Mouse (Mus musculus): ENCODE data around the gene Slc36a3. TPM values are rescaled to one million over a fixed set of nuclear protein-coding genes. Genes with fewer than 3 reads are reported as not detected.

Gene Slc36a3
- polyA plus RNA-seq, 1 experiment from 2014 or later: not detected

- no peak overlapping the region for H3K27ac ChIP-seq (ENCODE audit: low read depth)
- peak; percentile 53 for DNase-seq
- peak; percentile 83 for ATAC-seq (ENCODE audit: insufficient read depth)
Observed at GRCm38 (mm10) chr11:55110566-55111169, 40.8 kb downstream of the Slc36a3 start.

GRCm38 (mm10) chr11:55109521-55110300 lies 41.8 kb downstream of the Slc36a3 start:
- Histone ChIP-seq H3K4me3 (ENCODE audit: low read depth, low read length) (no peak overlapping the region), H3K9me3 (ENCODE audit: low read depth, low read length) (no peaks in the 10 kb centered on the region), H3K27me3 (ENCODE audit: insufficient read depth, low read length) (no peaks in the 10 kb centered on the region), H3K4me1 (ENCODE audit: insufficient read depth) (0 out of 2 replicates have a peak, but pooled peaks cover 3% of the 10 kb centered on the region), H3K36me3 (ENCODE audit: insufficient read depth) (no peaks in the 10 kb centered on the region), H3K9ac (no peak overlapping the region), H3K4me2 (no peak overlapping the region), H3K27ac (ENCODE audit: low read depth) (no peak overlapping the region)
- ATAC-seq (ENCODE audit: insufficient read depth): no peak
- DNase-seq: no peak
- no peak for TF ChIP-seq CTCF (IDR thresholded peaks at IDR 0.05; ENCODE audit: low read depth)
- 88% methylated on average over 7 of the region's 7 CpGs for WGBS

More at GRCm38 (mm10) chr11:55110566-55111169, 40.8 kb downstream of the Slc36a3 start:
- Histone ChIP-seq H3K9me3 (ENCODE audit: low read depth, low read length) (no peaks in the 10 kb centered on the region), H3K4me2 (no peak overlapping the region), H3K27me3 (ENCODE audit: insufficient read depth, low read length) (no peaks in the 10 kb centered on the region), H3K4me1 (ENCODE audit: insufficient read depth) (0 out of 2 replicates have a peak, but pooled peaks cover 3% of the 10 kb centered on the region), H3K9ac (no peak overlapping the region), H3K4me3 (ENCODE audit: low read depth, low read length) (no peak overlapping the region), H3K36me3 (ENCODE audit: insufficient read depth) (no peaks in the 10 kb centered on the region)
- no peak for TF ChIP-seq CTCF (IDR thresholded peaks at IDR 0.05; ENCODE audit: low read depth)
- 46% methylated on average over 7 of the region's 7 CpGs for WGBS

GRCm38 (mm10) chr11:55106636-55107035 lies 44.9 kb downstream of the Slc36a3 start:
- no peak overlapping the region for H3K4me3 ChIP-seq (ENCODE audit: low read depth, low read length)

GRCm38 (mm10) chr11:55105389-55105788 lies 46.1 kb downstream of the Slc36a3 start:
- Histone ChIP-seq H3K4me1 (ENCODE audit: insufficient read depth) (no peaks in the 10 kb centered on the region), H3K27me3 (ENCODE audit: insufficient read depth, low read length) (no peaks in the 10 kb centered on the region), H3K36me3 (ENCODE audit: insufficient read depth) (no peaks in the 10 kb centered on the region), H3K9ac (no peak overlapping the region), H3K9me3 (ENCODE audit: low read depth, low read length) (no peaks in the 10 kb centered on the region), H3K27ac (ENCODE audit: low read depth) (no peak overlapping the region), H3K4me2 (no peak overlapping the region), H3K4me3 (ENCODE audit: low read depth, low read length) (no peak overlapping the region)
- no peak for DNase-seq
- 63% methylated on average over 4 of the region's 4 CpGs for WGBS
- ATAC-seq (ENCODE audit: insufficient read depth): no peak
- TF ChIP-seq CTCF (IDR thresholded peaks at IDR 0.05; ENCODE audit: low read depth): no peak

More at GRCm38 (mm10) chr11:55106636-55107035, 44.9 kb downstream of the Slc36a3 start:
- no peak overlapping the region for H3K4me2 ChIP-seq
- H3K9ac ChIP-seq: no peak overlapping the region
- no peak overlapping the region for H3K27ac ChIP-seq (ENCODE audit: low read depth)
- DNase-seq: no peak
- 90% methylated on average over 1 of the region's 1 CpGs for WGBS
- H3K9me3 ChIP-seq (ENCODE audit: low read depth, low read length): no peaks in the 10 kb centered on the region
- no peak for TF ChIP-seq CTCF (IDR thresholded peaks at IDR 0.05; ENCODE audit: low read depth)
- H3K27me3 ChIP-seq (ENCODE audit: insufficient read depth, low read length): no peaks in the 10 kb centered on the region
- no peak for ATAC-seq (ENCODE audit: insufficient read depth)
- no peaks in the 10 kb centered on the region for H3K4me1 ChIP-seq (ENCODE audit: insufficient read depth)
- H3K36me3 ChIP-seq (ENCODE audit: insufficient read depth): no peaks in the 10 kb centered on the region

GRCm38 (mm10) chr11:55103229-55103628 lies 48.3 kb downstream of the Slc36a3 start:
- DNase-seq: no peak
- TF ChIP-seq CTCF (IDR thresholded peaks at IDR 0.05; ENCODE audit: low read depth): no peak
- Histone ChIP-seq H3K4me3 (ENCODE audit: low read depth, low read length) (no peak overlapping the region), H3K27ac (ENCODE audit: low read depth) (no peak overlapping the region), H3K9ac (no peak overlapping the region), H3K9me3 (ENCODE audit: low read depth, low read length) (no peaks in the 10 kb centered on the region), H3K27me3 (ENCODE audit: insufficient read depth, low read length) (no peaks in the 10 kb centered on the region), H3K4me2 (no peak overlapping the region), H3K36me3 (ENCODE audit: insufficient read depth) (no peaks in the 10 kb centered on the region), H3K4me1 (ENCODE audit: insufficient read depth) (no peaks in the 10 kb centered on the region)
- 77% methylated on average over 3 of the region's 3 CpGs for WGBS
- ATAC-seq (ENCODE audit: insufficient read depth): no peak

- DNase-seq (no peak), ATAC-seq (ENCODE audit: insufficient read depth) (no peak)
- H3K4me2 ChIP-seq: no peak overlapping the region
- H3K4me3 ChIP-seq (ENCODE audit: low read depth, low read length): no peak overlapping the region
- H3K4me1 ChIP-seq (ENCODE audit: insufficient read depth): no peaks in the 10 kb centered on the region
- no peaks in the 10 kb centered on the region for H3K36me3 ChIP-seq (ENCODE audit: insufficient read depth)
- WGBS: 74% methylated on average over 3 of the region's 3 CpGs
- H3K27ac ChIP-seq (ENCODE audit: low read depth): no peak overlapping the region
- H3K9ac ChIP-seq: no peak overlapping the region
- no peaks in the 10 kb centered on the region for H3K9me3 ChIP-seq (ENCODE audit: low read depth, low read length)
- no peaks in the 10 kb centered on the region for H3K27me3 ChIP-seq (ENCODE audit: insufficient read depth, low read length)
- no peak for TF ChIP-seq CTCF (IDR thresholded peaks at IDR 0.05; ENCODE audit: low read depth)
Observed at GRCm38 (mm10) chr11:55102015-55102414, 49.5 kb downstream of the Slc36a3 start.

- H3K9me3 ChIP-seq (ENCODE audit: low read depth, low read length): no peaks in the 10 kb centered on the region
- no peak for DNase-seq
- H3K27me3 ChIP-seq (ENCODE audit: insufficient read depth, low read length): no peaks in the 10 kb centered on the region
- no peak for ATAC-seq (ENCODE audit: insufficient read depth)
- no peaks in the 10 kb centered on the region for H3K4me1 ChIP-seq (ENCODE audit: insufficient read depth)
- no peaks in the 10 kb centered on the region for H3K36me3 ChIP-seq (ENCODE audit: insufficient read depth)
- H3K27ac ChIP-seq (ENCODE audit: low read depth): no peak overlapping the region
- H3K4me3 ChIP-seq (ENCODE audit: low read depth, low read length): no peak overlapping the region
- no peak overlapping the region for H3K4me2 ChIP-seq
- TF ChIP-seq CTCF (IDR thresholded peaks at IDR 0.05; ENCODE audit: low read depth): no peak
- no peak overlapping the region for H3K9ac ChIP-seq
- WGBS: 55% methylated on average over 4 of the region's 4 CpGs
Observed at GRCm38 (mm10) chr11:55099868-55100267, 51.6 kb downstream of the Slc36a3 start.

Data from lung, embryonic 14.5 days (tissue).